Mouse (Mus musculus): ENCODE results near the gene Clec4b2. TPM values are rescaled to one million over a fixed set of nuclear protein-coding genes. Genes with fewer than 3 reads are reported as not detected.
"Not testable (repeated sequence)": the region's sequence is repeated elsewhere in the genome, so short reads cannot be mapped to it uniquely, and the experiment has no call there.

Gene Clec4b2
- polyA plus RNA-seq (2016; fragmentation: Nextera tagmentation; extraction: Ambion mirVana): not detected in 2 replicates

DNA sequence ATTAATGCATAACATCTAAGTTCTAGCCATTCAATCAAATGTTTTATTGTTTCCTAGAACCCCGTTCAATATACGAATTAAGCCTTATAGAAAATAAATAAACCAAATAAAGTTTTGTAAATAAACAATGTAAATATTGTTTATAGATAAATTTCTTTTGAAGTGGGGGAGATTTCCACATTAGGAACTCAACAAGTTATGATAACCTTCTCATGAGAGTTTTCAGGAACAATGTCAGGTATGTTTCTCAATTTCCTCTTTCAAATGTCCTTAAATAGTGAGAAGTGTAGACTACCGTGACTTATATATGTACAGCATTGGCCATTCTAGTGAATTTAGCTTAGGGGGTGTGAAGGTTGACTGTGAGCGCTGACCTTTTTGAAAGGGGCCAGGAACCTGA lies at the start of gene Clec4b2:
Gene Clec4b2 (plus strand): TSS at position 301 of the 400 bp plus-strand sequence.
- WGBS: 86% methylated on average over 4 of the region's 4 CpGs
- no peak within 1 kb of the TSS for H3K4me3 ChIP-seq
- ATAC-seq (ENCODE audit: insufficient number of reproducible peaks, insufficient read depth, low FRiP score, low TSS enrichment): no peak
- H3K9me3 ChIP-seq: no peaks in the 10 kb centered on the region
- H3K9ac ChIP-seq: no peak within 1 kb of the TSS
- no peaks in the 10 kb centered on the region for H3K4me1 ChIP-seq
- no peak within 1 kb of the TSS for H3K4me2 ChIP-seq (replicated peaks)
- no peaks in the 10 kb centered on the region for H3K36me3 ChIP-seq
- H3K27me3 ChIP-seq: no peaks in the 10 kb centered on the region
- no peak within 1 kb of the TSS for H3K27ac ChIP-seq

- Histone ChIP-seq H3K4me1 (no peaks in the 10 kb centered on the region), H3K36me3 (no peaks in the 10 kb centered on the region), H3K9ac (no peak overlapping the region), H3K27ac (no peak overlapping the region), H3K9me3 (no peaks in the 10 kb centered on the region), H3K4me3 (no peak overlapping the region), H3K4me2 (replicated peaks) (no peak overlapping the region), H3K27me3 (no peaks in the 10 kb centered on the region)
- WGBS: 72% methylated on average over 3 of the region's 3 CpGs
- no peak for ATAC-seq (ENCODE audit: insufficient number of reproducible peaks, insufficient read depth, low FRiP score, low TSS enrichment)
Observed at GRCm38 (mm10) chr6:123123195-123123594, 49.5 kb upstream of the Clec4b2 start.

- Histone ChIP-seq H3K9ac (no peak overlapping the region), H3K4me3 (no peak overlapping the region), H3K9me3 (no peaks in the 10 kb centered on the region), H3K36me3 (no peaks in the 10 kb centered on the region), H3K27ac (no peak overlapping the region), H3K27me3 (no peaks in the 10 kb centered on the region), H3K4me1 (no peaks in the 10 kb centered on the region), H3K4me2 (replicated peaks) (no peak overlapping the region)
- ATAC-seq (ENCODE audit: insufficient number of reproducible peaks, insufficient read depth, low FRiP score, low TSS enrichment): no peak
- WGBS: 54% methylated on average over 1 of the region's 1 CpGs
Observed at GRCm38 (mm10) chr6:123127173-123127572, 45.5 kb upstream of the Clec4b2 start.

GRCm38 (mm10) chr6:123137766-123138526 lies 34.7 kb upstream of the Clec4b2 start:
- 70% methylated on average over 29 of the region's 29 CpGs for WGBS

DNA sequence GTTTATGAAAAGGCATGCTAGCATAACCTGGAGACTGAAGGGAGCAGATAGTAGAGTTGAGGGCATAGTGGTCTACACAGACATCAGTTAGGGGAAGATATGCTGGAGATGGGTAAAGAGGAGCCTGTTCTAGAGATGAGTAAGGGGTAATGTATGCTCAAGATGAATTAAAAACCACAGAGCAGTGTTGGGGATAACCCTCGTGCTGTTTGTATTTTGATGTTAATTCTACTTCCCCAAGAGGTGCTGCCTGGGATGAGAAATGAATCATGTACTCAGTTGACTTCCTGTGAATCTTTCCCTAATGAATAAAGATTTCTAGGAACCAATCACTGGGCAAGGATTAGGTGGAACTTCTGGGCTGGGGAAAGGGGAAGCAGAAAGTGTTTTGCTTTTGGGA lies 2.6 kb upstream of the Clec4b2 start:
- Histone ChIP-seq H3K4me1 (no peaks in the 10 kb centered on the region), H3K4me3 (no peak overlapping the region), H3K36me3 (no peaks in the 10 kb centered on the region), H3K9me3 (no peaks in the 10 kb centered on the region), H3K9ac (no peak overlapping the region), H3K27ac (no peak overlapping the region), H3K27me3 (no peaks in the 10 kb centered on the region), H3K4me2 (replicated peaks) (no peak overlapping the region)
- WGBS: 58% methylated on average over 1 of the region's 1 CpGs
- no peak for ATAC-seq (ENCODE audit: insufficient number of reproducible peaks, insufficient read depth, low FRiP score, low TSS enrichment)

More at GRCm38 (mm10) chr6:123137766-123138526, 34.7 kb upstream of the Clec4b2 start:
- not testable (repeated sequence) for H3K27ac ChIP-seq; H3K4me2 ChIP-seq (replicated peaks); H3K27me3 ChIP-seq; H3K4me3 ChIP-seq; H3K4me1 ChIP-seq; H3K9me3 ChIP-seq; ATAC-seq (ENCODE audit: insufficient number of reproducible peaks, insufficient read depth, low FRiP score, low TSS enrichment); H3K36me3 ChIP-seq; H3K9ac ChIP-seq

- H3K27me3 ChIP-seq: no peaks in the 10 kb centered on the region
- ATAC-seq (ENCODE audit: insufficient number of reproducible peaks, insufficient read depth, low FRiP score, low TSS enrichment): no peak
- no peaks in the 10 kb centered on the region for H3K36me3 ChIP-seq
- no peak overlapping the region for H3K27ac ChIP-seq
- no peaks in the 10 kb centered on the region for H3K9me3 ChIP-seq
- H3K9ac ChIP-seq: no peak overlapping the region
- H3K4me1 ChIP-seq: no peaks in the 10 kb centered on the region
- H3K4me3 ChIP-seq: no peak overlapping the region
- H3K4me2 ChIP-seq (replicated peaks): no peak overlapping the region
Observed at GRCm38 (mm10) chr6:123171040-123171439, 1.7 kb upstream of the Clec4b2 start.

GRCm38 (mm10) chr6:123175549-123175948 lies 2.9 kb downstream of the Clec4b2 start:
- Histone ChIP-seq H3K36me3 (no peaks in the 10 kb centered on the region), H3K27me3 (no peaks in the 10 kb centered on the region), H3K4me3 (no peak overlapping the region), H3K9ac (no peak overlapping the region), H3K4me2 (replicated peaks) (no peak overlapping the region), H3K9me3 (no peaks in the 10 kb centered on the region), H3K27ac (no peak overlapping the region), H3K4me1 (no peaks in the 10 kb centered on the region)
- ATAC-seq (ENCODE audit: insufficient number of reproducible peaks, insufficient read depth, low FRiP score, low TSS enrichment): no peak
- 72% methylated on average over 1 of the region's 1 CpGs for WGBS

DNA sequence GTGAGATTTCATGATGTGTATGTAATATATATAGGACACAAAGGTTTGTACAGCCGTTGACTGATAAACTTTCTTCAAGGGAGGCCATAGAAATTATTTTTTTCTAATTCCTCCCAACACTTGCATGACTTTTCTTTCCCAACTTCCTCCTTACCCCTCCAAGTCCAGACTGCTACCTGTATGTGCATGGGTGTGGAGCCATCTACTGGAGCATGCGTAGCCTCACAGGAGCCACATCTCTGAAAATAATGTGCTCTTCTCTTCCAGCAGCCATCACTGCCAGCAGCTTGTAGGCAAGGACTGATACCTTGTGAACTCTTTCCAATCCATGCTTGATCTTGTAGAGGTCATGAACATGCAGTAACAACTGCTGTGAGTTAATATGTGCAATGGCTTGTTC lies 12.2 kb downstream of the Clec4b2 start:
- not testable (repeated sequence) for ATAC-seq (ENCODE audit: insufficient number of reproducible peaks, insufficient read depth, low FRiP score, low TSS enrichment); H3K27ac ChIP-seq; H3K4me1 ChIP-seq; H3K4me3 ChIP-seq; H3K27me3 ChIP-seq; H3K9me3 ChIP-seq; H3K9ac ChIP-seq; H3K4me2 ChIP-seq (replicated peaks); H3K36me3 ChIP-seq
- WGBS: 69% methylated on average over 2 of the region's 2 CpGs

GRCm38 (mm10) chr6:123207187-123208076 lies 34.7 kb downstream of the Clec4b2 start:
- H3K36me3 ChIP-seq: no peaks in the 10 kb centered on the region
- no peak overlapping the region for H3K4me2 ChIP-seq (replicated peaks)
- no peaks in the 10 kb centered on the region for H3K4me1 ChIP-seq
- H3K27ac ChIP-seq: no peak overlapping the region
- H3K9me3 ChIP-seq: no peaks in the 10 kb centered on the region
- H3K27me3 ChIP-seq: no peaks in the 10 kb centered on the region
- H3K9ac ChIP-seq: no peak overlapping the region
- 81% methylated on average over 1 of the region's 1 CpGs for WGBS
- H3K4me3 ChIP-seq: no peak overlapping the region
- ATAC-seq (ENCODE audit: insufficient number of reproducible peaks, insufficient read depth, low FRiP score, low TSS enrichment): no peak

DNA sequence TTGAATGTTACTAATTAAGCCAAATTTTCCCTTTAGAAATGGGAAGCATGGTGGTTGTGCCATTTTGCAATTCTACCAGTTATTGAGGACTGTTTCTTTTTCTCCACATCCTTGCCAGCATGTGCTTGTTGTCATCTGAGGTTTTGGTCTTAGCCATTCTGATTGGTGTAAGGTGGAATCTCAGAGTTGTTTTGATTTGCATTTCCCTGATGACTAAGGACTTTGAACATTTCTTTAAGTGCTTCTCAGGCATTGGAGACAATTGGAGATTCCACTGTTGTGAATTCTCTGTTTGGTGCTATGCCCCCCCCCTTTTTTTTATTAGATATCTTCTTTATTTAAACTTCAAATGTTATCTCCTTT lies 35.4 kb downstream of the Clec4b2 start:
- H3K4me3 ChIP-seq; H3K9ac ChIP-seq; H3K4me1 ChIP-seq; H3K9me3 ChIP-seq; H3K36me3 ChIP-seq; H3K27ac ChIP-seq; H3K27me3 ChIP-seq; ATAC-seq (ENCODE audit: insufficient number of reproducible peaks, insufficient read depth, low FRiP score, low TSS enrichment); H3K4me2 ChIP-seq (replicated peaks): not testable (repeated sequence)

GRCm38 (mm10) chr6:123211726-123212125 lies 39.0 kb downstream of the Clec4b2 start:
- Histone ChIP-seq H3K36me3 (no peaks in the 10 kb centered on the region), H3K4me2 (replicated peaks) (no peak overlapping the region), H3K27ac (no peak overlapping the region), H3K9me3 (no peaks in the 10 kb centered on the region), H3K9ac (no peak overlapping the region), H3K4me3 (no peak overlapping the region), H3K27me3 (no peaks in the 10 kb centered on the region), H3K4me1 (no peaks in the 10 kb centered on the region)
- WGBS: 76% methylated on average over 1 of the region's 1 CpGs
- ATAC-seq (ENCODE audit: insufficient number of reproducible peaks, insufficient read depth, low FRiP score, low TSS enrichment): no peak

Measured in embryonic facial prominence, embryonic 12.5 days (tissue).